In genomic region chr8:34484551-34485335, GRCm38 (mm10) we compare ENCODE assay signal across 8 mouse cellular contexts.
DNase-seq lines count a peak whose midpoint lies in the region; ATAC-seq and TF ChIP-seq lines count a peak whose summit lies in the region.

No protein-coding gene starts in this region.

- H3K9ac ChIP-seq in hindbrain, postnatal 0 days (replicated peaks; ENCODE audit: low read length) = no peak overlapping the region

- H3K9me3 ChIP-seq in hindbrain, postnatal 0 days (ENCODE audit: low read length) = no peaks in the 10 kb centered on the region

- no peak overlapping the region for H3K4me3 ChIP-seq in hindbrain, postnatal 0 days (ENCODE audit: low read length)

- peak; percentile 60 to 73 for DNase-seq in right cerebral cortex, adult 2 months (ENCODE audit: low spot score in 2 of 2)
- DNase-seq in right cerebral cortex, postnatal 4 days = no peak
- DNase-seq in ZHBTc4 (ENCODE audit: low read depth, low spot score) = peak; percentile 60
- DNase-seq in embryo, embryonic 10 days (ENCODE audit: low spot score) = peak; percentile 83
- peak; percentile 91 for DNase-seq in hindbrain, postnatal 0 days (ENCODE audit: low spot score)
- peak; percentile 52 to 76 for DNase-seq in left cerebral cortex, adult 18-20 months (ENCODE audit: low spot score in 2 of 2)
- DNase-seq in naive thymus-derived CD4-positive, alpha-beta T cell, adult 2 months (ENCODE audit: low read depth) = peak; percentile 84
- no peak for DNase-seq in ovary, adult 18-20 months (ENCODE audit: low spot score)

- ATAC-seq in hindbrain, postnatal 0 days = peak; percentile 71; the same call in 1 of the 2 replicates

- no peaks in the 10 kb centered on the region for H3K36me3 ChIP-seq in hindbrain, postnatal 0 days (ENCODE audit: insufficient read depth, low read length)

- H3K4me1 ChIP-seq in hindbrain, postnatal 0 days (ENCODE audit: insufficient read depth, low read length) = no peaks in the 10 kb centered on the region

- 63% methylated on average over 6 of the region's 6 CpGs for WGBS in hindbrain, postnatal 0 days

- H3K27me3 ChIP-seq in hindbrain, postnatal 0 days (ENCODE audit: insufficient read depth, low read length) = no peaks in the 10 kb centered on the region

- H3K4me2 ChIP-seq in hindbrain, postnatal 0 days (ENCODE audit: low read depth, low read length) = no peak overlapping the region

- TF ChIP-seq CTCF in hindbrain, postnatal 0 days (IDR thresholded peaks at IDR 0.05; ENCODE audit: low read depth) = peak; percentile 70

- no peak overlapping the region for H3K27ac ChIP-seq in hindbrain, postnatal 0 days

Comparison
In these comparisons a context has a peak if more than half of its experiments do, and no peak if none do; other contexts are left out.
1. DNase-seq: peak in right cerebral cortex, adult 2 months (2 of 2), ZHBTc4 (single experiment), embryo, embryonic 10 days (single experiment), hindbrain, postnatal 0 days (single experiment), left cerebral cortex, adult 18-20 months (2 of 2) and naive thymus-derived CD4-positive, alpha-beta T cell, adult 2 months (single experiment); none in right cerebral cortex, postnatal 4 days (single experiment) and ovary, adult 18-20 months (single experiment).